Mouse (Mus musculus): ENCODE results near the gene Gm5269.

Gene Gm5269

DNA sequence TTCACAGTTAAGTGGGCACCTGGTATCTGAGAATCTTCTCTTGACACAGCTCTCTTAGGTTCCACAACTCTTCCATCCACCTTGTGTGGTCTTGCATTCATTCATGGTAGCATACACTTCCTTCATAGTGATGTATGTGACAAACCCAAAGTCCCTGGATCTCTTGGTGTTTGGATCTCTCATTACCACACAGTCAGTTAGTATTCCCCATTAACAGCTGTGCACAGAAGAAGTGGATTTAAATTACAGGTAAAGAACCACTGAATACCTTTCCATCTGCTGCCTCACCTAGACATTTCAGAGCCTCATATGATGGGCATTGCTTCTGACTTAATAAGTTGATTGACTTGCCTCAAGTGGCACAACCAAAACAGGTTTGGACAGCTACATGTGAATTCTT is at the start of gene Gm5269:
Gene Gm5269 (minus strand): TSS at position 101 of the 400 bp plus-strand sequence.
- DNase-seq (ENCODE audit: low read depth in 1 of 2, low spot score in 2 of 2): no peak

GRCm38 (mm10) chr1:45931127-45931526 is 41.1 kb upstream of the Gm5269 start:
- no peak for DNase-seq (ENCODE audit: low read depth in 1 of 2, low spot score in 2 of 2)

DNA sequence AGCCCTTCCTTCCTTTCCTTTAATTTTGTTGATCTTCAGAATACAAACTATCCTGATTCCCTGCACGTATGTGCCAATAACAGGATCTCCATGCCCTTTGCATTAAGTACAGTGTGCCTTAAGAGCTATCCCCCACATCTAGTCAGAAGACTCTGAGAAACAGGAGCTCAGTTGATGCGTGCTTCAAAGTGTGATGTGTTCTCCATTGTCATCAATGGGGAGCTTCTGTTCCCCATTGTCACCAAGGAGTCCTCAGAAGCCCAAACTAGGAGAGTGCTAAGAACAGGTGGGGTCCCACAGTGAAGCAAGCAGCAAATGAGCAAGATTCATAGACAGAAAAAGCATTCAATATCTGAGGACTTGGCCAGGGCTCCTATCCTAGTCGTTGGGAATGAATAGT is 36.8 kb upstream of the Gm5269 start:
- no peak for DNase-seq (ENCODE audit: low read depth in 1 of 2, low spot score in 2 of 2)

GRCm38 (mm10) chr1:45926393-45926763 is 36.3 kb upstream of the Gm5269 start, which contains the start of gene Slc40a1:
Gene Slc40a1 (minus strand): TSS chr1:45926523.
- no peak for DNase-seq (ENCODE audit: low read depth in 1 of 2, low spot score in 2 of 2)

DNA sequence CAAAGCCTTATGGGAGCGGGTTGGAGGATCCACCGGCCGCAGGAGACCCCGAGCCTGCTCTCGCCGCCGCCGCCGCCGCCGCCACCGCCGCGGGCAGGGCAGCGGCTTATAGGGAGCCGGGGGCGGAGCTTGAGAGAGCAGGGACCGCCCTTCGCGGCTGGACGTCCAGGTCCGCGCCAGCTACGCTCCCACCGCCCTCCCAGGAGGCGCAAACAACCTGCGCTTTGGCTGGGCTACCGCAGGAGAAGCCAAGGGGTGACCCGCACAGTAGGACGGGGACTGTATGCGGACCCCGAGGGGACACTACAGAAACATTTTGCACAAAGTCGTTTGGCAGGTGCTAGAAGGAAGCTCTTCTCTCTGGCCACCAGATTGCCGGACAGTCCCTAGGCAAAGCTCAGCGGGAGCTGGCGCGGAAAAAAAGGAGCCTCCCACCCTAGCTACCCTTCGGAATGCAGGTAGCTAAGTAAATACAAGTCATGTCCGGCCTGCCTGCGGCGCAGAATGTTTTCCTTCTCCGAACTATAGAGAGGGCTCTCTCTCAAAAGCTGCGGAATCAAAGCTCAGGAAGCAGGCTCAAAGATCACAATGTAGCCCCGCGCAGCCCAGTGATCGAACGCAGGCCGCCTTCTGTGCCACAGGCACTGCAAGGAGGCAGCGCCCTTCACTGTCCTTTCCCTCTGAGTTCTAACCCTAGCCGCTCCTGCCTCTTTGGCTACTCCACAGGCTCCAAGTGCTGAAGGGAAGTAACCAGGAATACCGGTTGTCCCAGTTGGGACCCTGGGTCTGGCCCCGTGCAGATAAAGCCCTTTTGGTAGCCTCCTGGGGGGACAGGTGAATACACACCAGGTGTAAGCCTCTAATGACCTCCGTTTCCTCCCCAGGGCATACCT is 35.7 kb upstream of the Gm5269 start:
- DNase-seq (ENCODE audit: low read depth in 1 of 2, low spot score in 2 of 2): no peak

DNA sequence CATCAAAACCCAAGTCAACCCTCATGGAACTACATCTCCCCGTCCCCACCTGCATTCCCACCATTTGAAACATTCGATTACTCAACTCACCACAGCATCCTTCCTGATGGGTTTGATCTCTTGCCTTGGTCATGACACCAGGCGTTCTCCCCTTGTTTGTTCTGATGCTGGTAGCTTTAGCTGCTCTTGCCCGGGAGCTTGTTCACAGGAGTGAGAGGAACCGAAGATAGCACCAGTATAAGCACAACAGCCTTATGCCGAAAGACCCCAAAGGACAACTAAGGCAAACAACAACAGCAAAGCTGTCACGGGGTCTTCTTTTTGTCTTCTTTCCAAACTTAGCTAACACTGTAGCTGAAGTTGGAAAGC is 35.0 kb upstream of the Gm5269 start:
- no peak for DNase-seq (ENCODE audit: low read depth in 1 of 2, low spot score in 2 of 2)

DNA sequence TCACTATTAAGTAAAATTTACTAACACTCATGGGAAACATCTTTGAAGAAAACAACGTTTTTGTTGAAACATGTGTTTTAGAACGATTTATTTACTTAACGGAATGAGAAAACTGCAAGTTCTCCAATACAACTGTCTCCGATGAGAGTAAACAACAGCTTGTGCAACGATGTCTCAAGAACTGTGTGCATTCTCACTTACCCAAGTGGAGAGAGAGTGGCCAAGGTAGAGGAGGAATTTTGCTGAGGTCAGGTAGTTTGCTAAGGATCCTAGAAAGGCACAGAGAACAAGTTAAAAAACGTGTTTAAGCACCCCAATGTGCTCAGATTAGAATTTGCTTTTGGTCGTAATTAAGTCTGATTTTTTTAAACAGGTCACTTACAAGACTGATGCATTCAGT is 34.4 kb upstream of the Gm5269 start:
- no peak for DNase-seq (ENCODE audit: low read depth in 1 of 2, low spot score in 2 of 2)

- no peak for DNase-seq (ENCODE audit: low read depth in 1 of 2, low spot score in 2 of 2)
Observed at GRCm38 (mm10) chr1:45923306-45923705, 33.2 kb upstream of the Gm5269 start.

DNA sequence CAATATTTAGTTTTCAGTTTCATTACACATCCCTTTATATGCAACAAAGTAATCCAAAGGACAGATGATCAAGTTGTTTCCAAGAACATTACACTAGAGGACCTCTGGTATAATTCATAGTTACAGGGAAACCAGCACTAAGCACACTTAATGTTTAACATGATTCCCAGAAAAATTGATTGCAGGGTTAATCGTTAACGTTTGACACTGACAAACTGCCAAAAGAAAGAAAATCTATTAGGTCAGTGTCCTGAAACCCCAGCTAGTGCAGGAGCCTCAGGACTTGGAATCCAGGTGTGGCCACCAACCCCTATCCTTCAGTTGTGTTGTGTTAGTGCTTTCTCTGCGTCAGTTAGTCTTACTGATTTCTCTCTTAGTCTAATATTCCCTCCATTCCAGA is 30.6 kb upstream of the Gm5269 start:
- DNase-seq (ENCODE audit: low read depth in 1 of 2, low spot score in 2 of 2): no peak

DNA sequence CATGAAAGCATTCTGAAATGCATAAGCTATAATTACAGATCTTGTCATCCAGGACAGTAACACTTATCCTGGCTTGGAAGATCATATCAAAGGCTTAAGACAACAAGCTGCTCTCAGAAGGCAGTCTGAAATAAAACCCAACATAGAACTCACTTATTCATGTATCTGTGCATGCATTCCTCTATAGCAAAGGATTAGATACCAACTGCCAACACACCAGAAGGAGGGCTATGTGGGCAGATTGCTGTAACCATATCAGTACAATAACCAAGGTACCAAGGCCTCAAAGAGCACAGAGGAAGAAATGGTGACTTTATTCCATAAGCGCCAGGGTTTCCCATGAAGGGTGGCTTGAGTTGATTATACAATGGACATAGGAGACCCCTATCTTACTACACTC is 29.7 kb upstream of the Gm5269 start:
- DNase-seq (ENCODE audit: low read depth in 1 of 2, low spot score in 2 of 2): no peak

GRCm38 (mm10) chr1:45917136-45917803 is 27.2 kb upstream of the Gm5269 start:
- DNase-seq (ENCODE audit: low read depth in 1 of 2, low spot score in 2 of 2): no peak

DNA sequence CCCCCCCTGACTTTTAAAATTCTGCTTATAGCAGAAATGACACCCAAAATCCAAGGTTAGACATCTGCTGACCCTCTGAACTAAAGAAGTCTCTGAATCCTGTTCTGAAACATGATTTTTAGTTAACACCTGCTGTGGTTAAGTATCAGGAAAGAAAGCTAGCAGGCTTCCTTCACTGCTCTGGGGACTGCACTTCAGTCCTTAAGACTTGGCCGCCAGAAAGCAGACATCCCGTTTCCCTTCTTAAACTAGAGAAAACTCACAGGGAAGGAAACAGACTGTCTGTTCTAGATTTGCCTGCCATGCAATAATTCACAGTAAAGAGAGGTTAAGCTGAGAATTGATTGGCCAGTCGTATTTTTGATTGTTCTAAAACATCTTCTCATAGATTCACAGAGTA is 26.1 kb upstream of the Gm5269 start:
- no peak for DNase-seq (ENCODE audit: low read depth in 1 of 2, low spot score in 2 of 2)

- DNase-seq (ENCODE audit: low read depth in 1 of 2, low spot score in 2 of 2): no peak
Observed at GRCm38 (mm10) chr1:45914236-45914635, 24.2 kb upstream of the Gm5269 start.

DNA sequence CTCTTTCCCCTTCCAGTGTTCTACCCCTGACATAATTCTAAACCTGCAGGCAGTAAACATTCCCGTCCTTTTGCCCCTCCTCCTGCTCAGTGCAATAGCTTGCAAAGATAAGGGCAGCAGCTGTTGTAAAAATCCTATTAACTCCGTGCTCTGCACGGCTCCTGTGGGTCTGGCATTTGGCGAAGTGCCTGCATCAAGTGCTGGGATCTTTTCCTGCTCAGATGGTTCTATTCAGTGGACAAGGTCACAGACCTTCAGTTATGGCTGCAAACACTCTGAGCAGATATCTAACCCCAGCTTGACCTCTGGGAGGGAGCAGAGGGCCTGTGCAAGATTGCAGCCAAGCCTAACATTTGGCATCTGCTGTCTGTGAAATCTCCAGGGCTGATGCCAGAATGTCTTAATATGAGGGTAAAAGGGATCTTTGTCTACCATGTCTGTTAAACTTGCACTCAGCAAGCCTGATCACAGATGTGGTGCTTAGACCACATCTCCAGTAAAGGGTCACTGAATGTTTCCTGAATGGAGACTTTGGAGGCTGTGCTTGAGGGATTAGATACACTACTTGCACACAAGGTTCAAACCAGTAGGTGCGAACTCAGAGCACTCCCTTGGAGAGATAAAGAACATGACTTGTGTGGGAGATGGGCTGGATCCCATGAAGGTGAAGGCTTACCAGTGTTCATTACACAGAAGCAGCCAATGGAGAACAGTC is 15.2 kb upstream of the Gm5269 start:
- DNase-seq (ENCODE audit: low read depth in 1 of 2, low spot score in 2 of 2): no peak

- no peak for DNase-seq (ENCODE audit: low read depth in 1 of 2, low spot score in 2 of 2)
Observed at GRCm38 (mm10) chr1:45904161-45904560, 14.1 kb upstream of the Gm5269 start.

- DNase-seq (ENCODE audit: low read depth in 1 of 2, low spot score in 2 of 2): no peak
Observed at GRCm38 (mm10) chr1:45898044-45898443, 8.0 kb upstream of the Gm5269 start.

GRCm38 (mm10) chr1:45894168-45894912 is 4.3 kb upstream of the Gm5269 start:
- no peak for DNase-seq (ENCODE audit: low read depth in 1 of 2, low spot score in 2 of 2)

GRCm38 (mm10) chr1:45891986-45892385 is 1.9 kb upstream of the Gm5269 start:
- no peak for DNase-seq (ENCODE audit: low read depth in 1 of 2, low spot score in 2 of 2)

DNA sequence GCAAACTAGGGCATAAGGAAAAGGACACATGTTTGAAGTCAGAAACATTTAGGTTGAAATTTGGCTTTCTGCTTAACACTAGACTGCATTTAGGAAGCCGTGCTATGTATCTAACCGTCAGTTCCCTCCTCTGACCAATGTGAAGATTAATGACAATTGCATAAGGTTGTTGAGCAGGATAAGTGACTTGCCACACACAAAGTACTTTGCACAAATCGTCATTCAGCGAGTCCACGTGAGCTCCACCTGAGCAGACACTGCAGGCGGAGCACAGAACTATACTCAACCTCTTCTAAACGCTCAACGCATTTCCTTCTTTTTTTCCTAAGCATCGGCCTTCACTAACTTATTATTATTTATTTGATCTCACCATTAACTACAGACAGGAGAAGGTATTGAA is 3.3 kb downstream of the Gm5269 start:
- no peak for DNase-seq (ENCODE audit: low read depth in 1 of 2, low spot score in 2 of 2)

GRCm38 (mm10) chr1:45883378-45883777 is 6.7 kb downstream of the Gm5269 start:
- DNase-seq (ENCODE audit: low read depth in 1 of 2, low spot score in 2 of 2): no peak

- DNase-seq (ENCODE audit: low read depth in 1 of 2, low spot score in 2 of 2): no peak
Observed at GRCm38 (mm10) chr1:45882076-45882475, 8.0 kb downstream of the Gm5269 start.

Data from monocyte, adult 2 months (primary cell).